1 mouse cellular context compared by ENCODE assay signal in the genomic region with DNA sequence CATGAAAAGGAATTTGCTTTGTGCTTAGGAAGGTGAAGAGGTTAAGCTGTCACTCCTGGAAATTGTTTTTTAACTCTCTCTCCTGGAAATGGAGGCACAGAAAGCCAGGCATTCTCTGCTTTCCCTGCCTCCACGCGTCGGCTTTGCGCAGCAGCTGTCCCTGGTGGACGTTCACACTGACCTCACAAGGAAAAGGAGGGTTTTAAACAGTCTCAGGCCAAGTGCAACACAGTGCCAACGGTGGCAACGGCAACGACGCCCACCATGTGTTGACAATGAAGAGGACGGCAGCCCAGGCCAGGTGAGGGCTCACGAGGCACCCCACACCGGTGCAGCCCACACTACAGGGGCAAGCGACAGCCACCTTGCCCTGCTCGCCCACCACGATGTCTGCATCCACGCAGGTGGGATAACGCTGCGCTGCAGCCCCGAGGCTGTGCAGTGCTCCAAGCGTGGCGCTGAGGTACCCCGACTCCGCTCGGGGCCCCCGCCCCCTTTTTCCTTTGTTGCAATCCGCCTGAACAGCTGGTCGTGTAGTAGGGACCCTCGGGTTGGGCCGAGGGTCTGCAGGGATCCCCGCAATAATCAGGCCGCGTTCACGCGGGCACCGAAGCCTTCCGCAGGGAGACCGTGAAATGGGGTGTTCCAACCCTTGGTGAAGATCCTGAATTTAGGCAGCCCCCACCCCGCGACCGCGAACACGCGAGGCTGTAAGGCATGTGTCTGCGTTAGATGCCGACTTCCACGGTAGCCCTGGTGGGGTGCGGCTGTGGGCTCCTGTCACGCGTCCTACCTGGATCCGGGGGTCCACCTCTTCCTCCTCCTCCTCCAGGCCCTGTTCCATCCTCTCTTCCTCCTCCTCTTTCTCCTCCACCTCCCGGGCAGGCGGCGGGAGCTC.
TF ChIP-seq lines count a peak whose summit lies in the region.

No protein-coding gene starts in this region.

TF ChIP-seq in MEL, 35 proteins besides CTCF, POLR2A, EP300 and RAD21 (continued from another document):
- TF ChIP-seq MAFK (IDR thresholded peaks at IDR 0.05; ENCODE audit: borderline replicate concordance, low read depth, low read length) (no peak), GATA1 (IDR thresholded peaks at IDR 0.05; ENCODE audit: low read depth, low read length) (no peak), ZNF384 (IDR thresholded peaks at IDR 0.05; ENCODE audit: low read depth, low read length) (no peak), POLR2AphosphoS5 (IDR thresholded peaks at IDR 0.05; ENCODE audit: borderline replicate concordance, low read depth, low read length) (no peak), E2F4 (IDR thresholded peaks at IDR 0.05; ENCODE audit: borderline replicate concordance, low read depth, low read length) (no peak), ZC3H11A (IDR thresholded peaks at IDR 0.05; ENCODE audit: low read depth, low read length) (no peak), KAT2A (conservative IDR thresholded peaks at IDR 0.05; ENCODE audit: low read depth, low read length) (no peak), BHLHE40 (IDR thresholded peaks at IDR 0.05; ENCODE audit: borderline replicate concordance, low read depth, low read length) (no peak)
TF ChIP-seq in MEL: peak in this region for 0.
